Mouse (Mus musculus) E14TG2a.4 (cell line): ENCODE data around the gene Klhl32.
"Not testable (repeated sequence)": the region's sequence is repeated elsewhere in the genome, so short reads cannot be mapped to it uniquely, and the experiment has no call there.

Experiments used
- H3K27me3 ChIP-seq: 2 replicates; pipeline ENCODE4 v1.6.1; 2014; ENCODE audit warnings: low read length, control low read depth; ENCODE audit not compliant: insufficient read depth
- H3K36me3 ChIP-seq: 2 replicates; pipeline ENCODE4 v1.6.1; 2014; ENCODE audit warnings: low read length, control low read depth; ENCODE audit not compliant: insufficient read depth
- H3K4me1 ChIP-seq: replicated peaks from 2 replicates; pipeline ENCODE4 v1.6.1; 2014; ENCODE audit warnings: low read depth, low read length, control low read depth
- H3K4me3 ChIP-seq: replicated peaks from 2 replicates; pipeline ENCODE4 v1.5.1; 2014; ENCODE audit warnings: mild to moderate bottlenecking, low read length
- H3K9me3 ChIP-seq: 2 replicates; pipeline ENCODE4 v1.6.1; 2014; ENCODE audit warnings: low read length, control low read depth
- CTCF ChIP-seq: conservative IDR thresholded peaks from 2 replicates; pipeline ENCODE4 v1.5.1; 2014; ENCODE audit warnings: low read length
- NANOG ChIP-seq: IDR thresholded peaks from 2 replicates; pipeline ENCODE4 v1.6.1; 2014; ENCODE audit warnings: borderline replicate concordance, low read length, mixed read lengths
- POU5F1 ChIP-seq: IDR thresholded peaks from 2 replicates; pipeline ENCODE4 v1.6.1; 2014; ENCODE audit warnings: low read length, borderline replicate concordance

The Klhl32 gene

GRCm38 (mm10) chr4:24889386-24889785 is 38.5 kb upstream of the Klhl32 start:
- H3K36me3 ChIP-seq, result not testable (repeated sequence)
- TF ChIP-seq POU5F1, result peak; percentile 9; the same call in 1 of the 2 replicates

GRCm38 (mm10) chr4:24869230-24869629 is 18.3 kb upstream of the Klhl32 start:
- Histone ChIP-seq H3K9me3 (no peaks in the 10 kb centered on the region), H3K4me1 (no peaks in the 10 kb centered on the region), H3K36me3 (no peaks in the 10 kb centered on the region), H3K27me3 (peaks cover 17% of the 10 kb centered on the region), H3K4me3 (no peak overlapping the region)
- TF ChIP-seq NANOG, result no peak
- TF ChIP-seq POU5F1, result no peak
- no peak for TF ChIP-seq CTCF

More at GRCm38 (mm10) chr4:24889386-24889785, 38.5 kb upstream of the Klhl32 start:
- Histone ChIP-seq H3K9me3 (peaks cover 25% of the 10 kb centered on the region), H3K4me1 (peaks cover 15% of the 10 kb centered on the region)
- H3K27me3 ChIP-seq, H3K4me3 ChIP-seq: not testable (repeated sequence)

- no peaks in the 10 kb centered on the region for H3K36me3 ChIP-seq
- H3K4me3 ChIP-seq, result no peak overlapping the region
- peaks cover 13% of the 10 kb centered on the region for H3K27me3 ChIP-seq
- TF ChIP-seq NANOG (no peak), CTCF (no peak), POU5F1 (no peak)
- no peaks in the 10 kb centered on the region; the same call in 1 of the 2 replicates for H3K4me1 ChIP-seq
- H3K9me3 ChIP-seq, result no peaks in the 10 kb centered on the region
Measured at GRCm38 (mm10) chr4:24865691-24866090, 14.8 kb upstream of the Klhl32 start.

- Histone ChIP-seq H3K27me3 (peaks cover 5% of the 10 kb centered on the region), H3K9me3 (no peaks in the 10 kb centered on the region), H3K4me3 (no peak overlapping the region), H3K36me3 (no peaks in the 10 kb centered on the region), H3K4me1 (peaks cover 21% of the 10 kb centered on the region)
- TF ChIP-seq NANOG, result no peak
- no peak for TF ChIP-seq POU5F1
- TF ChIP-seq CTCF, result no peak
Measured at GRCm38 (mm10) chr4:24847406-24847805, 3.5 kb downstream of the Klhl32 start.

- peaks cover 5% of the 10 kb centered on the region for H3K27me3 ChIP-seq
Measured at GRCm38 (mm10) chr4:24845546-24845945, 5.4 kb downstream of the Klhl32 start.

GRCm38 (mm10) chr4:24838567-24838966 is 12.4 kb downstream of the Klhl32 start:
- H3K27me3 ChIP-seq, result no peaks in the 10 kb centered on the region
- no peaks in the 10 kb centered on the region for H3K36me3 ChIP-seq
- no peaks in the 10 kb centered on the region for H3K4me1 ChIP-seq
- H3K4me3 ChIP-seq, result no peak overlapping the region
- no peak for TF ChIP-seq CTCF
- no peak for TF ChIP-seq POU5F1
- TF ChIP-seq NANOG, result no peak
- H3K9me3 ChIP-seq, result no peaks in the 10 kb centered on the region

More at GRCm38 (mm10) chr4:24845546-24845945, 5.4 kb downstream of the Klhl32 start:
- no peak overlapping the region for H3K4me3 ChIP-seq
- H3K9me3 ChIP-seq, result no peaks in the 10 kb centered on the region
- TF ChIP-seq NANOG, result no peak
- TF ChIP-seq CTCF, result no peak
- TF ChIP-seq POU5F1, result no peak
- H3K4me1 ChIP-seq, result peaks cover 14% of the 10 kb centered on the region
- no peaks in the 10 kb centered on the region for H3K36me3 ChIP-seq

- TF ChIP-seq NANOG (no peak), POU5F1 (no peak), CTCF (no peak)
- Histone ChIP-seq H3K36me3 (no peaks in the 10 kb centered on the region), H3K4me1 (no peaks in the 10 kb centered on the region), H3K9me3 (no peaks in the 10 kb centered on the region), H3K4me3 (no peak overlapping the region), H3K27me3 (no peaks in the 10 kb centered on the region)
Measured at GRCm38 (mm10) chr4:24835555-24835954, 15.4 kb downstream of the Klhl32 start.

GRCm38 (mm10) chr4:24808316-24808715 is 42.6 kb downstream of the Klhl32 start:
- TF ChIP-seq NANOG (no peak), CTCF (no peak), POU5F1 (no peak)
- no peaks in the 10 kb centered on the region for H3K4me1 ChIP-seq
- no peaks in the 10 kb centered on the region for H3K27me3 ChIP-seq
- peaks cover 3% of the 10 kb centered on the region; the same call in 1 of the 2 replicates for H3K9me3 ChIP-seq
- H3K4me3 ChIP-seq, result no peak overlapping the region
- H3K36me3 ChIP-seq, result no peaks in the 10 kb centered on the region

- Histone ChIP-seq H3K9me3 (no peaks in the 10 kb centered on the region), H3K36me3 (no peaks in the 10 kb centered on the region), H3K4me3 (no peak overlapping the region), H3K4me1 (no peaks in the 10 kb centered on the region), H3K27me3 (no peaks in the 10 kb centered on the region)
- TF ChIP-seq NANOG, result no peak
- TF ChIP-seq POU5F1, result no peak
- TF ChIP-seq CTCF, result no peak
Measured at GRCm38 (mm10) chr4:24801881-24802280, 49.0 kb downstream of the Klhl32 start.
